Mouse (Mus musculus) small intestine, adult 2 months (tissue): Measurements from ENCODE around the gene Cemip2. TPM values are rescaled to one million over a fixed set of nuclear protein-coding genes. Genes with fewer than 3 reads are reported as not detected.

ENCODE experiments used
- H3K27ac ChIP-seq: fragments of 200-500 bp; 2 replicates; pipeline ENCODE4 v1.5.1; 2012; ENCODE audit warnings: low read depth, low read length, control low read depth, inconsistent platforms; ENCODE audit not compliant: insufficient read depth
- H3K27me3 ChIP-seq: fragments of 200-500 bp; 2 replicates; pipeline ENCODE4 v1.6.1; 2012; ENCODE audit warnings: mild to moderate bottlenecking, moderate library complexity, low read length, inconsistent platforms; ENCODE audit not compliant: control insufficient read depth, insufficient read depth
- H3K36me3 ChIP-seq: fragments of 200-500 bp; 2 replicates; pipeline ENCODE4 v1.6.1; 2012; ENCODE audit warnings: mild to moderate bottlenecking, low read length, control low read depth, inconsistent platforms; ENCODE audit not compliant: control insufficient read depth, insufficient read depth
- H3K4me1 ChIP-seq: fragments of 200-500 bp; 2 replicates; pipeline ENCODE4 v1.6.1; 2012; ENCODE audit warnings: low read length, inconsistent platforms, mixed read lengths; ENCODE audit not compliant: control insufficient read depth, insufficient read depth, insufficient read length
- H3K4me3 ChIP-seq: fragments of 200-500 bp; 2 replicates; pipeline ENCODE4 v1.5.1; 2012; ENCODE audit warnings: low read depth, mild to moderate bottlenecking, control low read depth, inconsistent platforms, low read length, moderate library complexity
- CTCF ChIP-seq: fragments of 200-500 bp; IDR thresholded peaks from 2 replicates; pipeline ENCODE4 v1.5.1; 2012; ENCODE audit warnings: low read depth, mild to moderate bottlenecking, control low read depth, inconsistent platforms, low read length, moderate library complexity, mixed read lengths; ENCODE audit not compliant: insufficient replicate concordance, insufficient read length; ENCODE audit errors: extremely low read depth
- POLR2A ChIP-seq: fragments of 200-500 bp; IDR thresholded peaks from 2 replicates; pipeline ENCODE4 v1.6.1; 2012; ENCODE audit warnings: low read depth, mild to moderate bottlenecking, control low read depth, inconsistent platforms, low read length, moderate library complexity
- WGBS: fragments of 180-500 bp; shearing (Covaris S2); methylation state at CpG from one replicate; pipeline ENCODE4 v1.1.7; 2018; 5-methylcytosine and 5-hydroxymethylcytosine counted together
- polyA plus RNA-seq: library from polyadenylated mRNA; depleted of rRNA; stranded (reverse); fragments of >200 nt; gene quantifications from 2 replicates; pipeline ENCODE4 v1.2.3, GENCODE M21; 2012

Gene Cemip2
- polyA plus RNA-seq, 1 experiment = 3.8 TPM

GRCm38 (mm10) chr19:21792587-21793175 lies 14.5 kb downstream of the Cemip2 start:
- H3K4me1 ChIP-seq = no peaks in the 10 kb centered on the region
- TF ChIP-seq POLR2A (no peak), CTCF (no peak)
- no peaks in the 10 kb centered on the region for H3K27me3 ChIP-seq

GRCm38 (mm10) chr19:21794569-21794968 lies 16.4 kb downstream of the Cemip2 start:
- peaks cover 45% of the 10 kb centered on the region for H3K36me3 ChIP-seq
- H3K27me3 ChIP-seq = no peaks in the 10 kb centered on the region
- no peak overlapping the region for H3K27ac ChIP-seq
- no peak overlapping the region for H3K4me3 ChIP-seq
- WGBS = 86% methylated on average over 3 of the region's 3 CpGs
- no peak for TF ChIP-seq CTCF
- TF ChIP-seq POLR2A = no peak
- H3K4me1 ChIP-seq = no peaks in the 10 kb centered on the region

More at GRCm38 (mm10) chr19:21792587-21793175, 14.5 kb downstream of the Cemip2 start:
- no peak overlapping the region for H3K27ac ChIP-seq
- H3K4me3 ChIP-seq = no peak overlapping the region
- H3K36me3 ChIP-seq = peaks cover 30% of the 10 kb centered on the region
- 94% methylated on average over 26 of the region's 26 CpGs for WGBS

GRCm38 (mm10) chr19:21796333-21796732 lies 18.2 kb downstream of the Cemip2 start:
- no peak overlapping the region for H3K27ac ChIP-seq
- no peaks in the 10 kb centered on the region for H3K4me1 ChIP-seq
- TF ChIP-seq POLR2A (no peak), CTCF (no peak)
- no peaks in the 10 kb centered on the region for H3K27me3 ChIP-seq
- H3K36me3 ChIP-seq = peaks cover 47% of the 10 kb centered on the region
- WGBS = 85% methylated on average over 5 of the region's 5 CpGs
- H3K4me3 ChIP-seq = no peak overlapping the region

GRCm38 (mm10) chr19:21798700-21799099 lies 20.6 kb downstream of the Cemip2 start:
- H3K4me1 ChIP-seq = no peaks in the 10 kb centered on the region
- H3K36me3 ChIP-seq = peaks cover 50% of the 10 kb centered on the region
- H3K27me3 ChIP-seq = no peaks in the 10 kb centered on the region
- H3K4me3 ChIP-seq = no peak overlapping the region
- H3K27ac ChIP-seq = no peak overlapping the region
- TF ChIP-seq POLR2A (no peak), CTCF (no peak)
- 73% methylated on average over 3 of the region's 3 CpGs for WGBS

- H3K4me3 ChIP-seq = no peak overlapping the region
- H3K27me3 ChIP-seq = no peaks in the 10 kb centered on the region
- H3K27ac ChIP-seq = peak overlapping the region; percentile 37
- WGBS = 72% methylated on average over 13 of the region's 13 CpGs
- H3K36me3 ChIP-seq = peaks cover 53% of the 10 kb centered on the region
- H3K4me1 ChIP-seq = no peaks in the 10 kb centered on the region
- TF ChIP-seq POLR2A (no peak), CTCF (no peak)
Measured at GRCm38 (mm10) chr19:21799410-21800373, 21.6 kb downstream of the Cemip2 start.

- 76% methylated on average over 8 of the region's 8 CpGs for WGBS
- peaks cover 3% of the 10 kb centered on the region; the same call in 1 of the 2 replicates for H3K4me1 ChIP-seq
- no peaks in the 10 kb centered on the region for H3K27me3 ChIP-seq
- no peak for TF ChIP-seq CTCF
- peaks cover 46% of the 10 kb centered on the region for H3K36me3 ChIP-seq
- no peak overlapping the region for H3K4me3 ChIP-seq
- no peak overlapping the region for H3K27ac ChIP-seq
Measured at GRCm38 (mm10) chr19:21804488-21804887, 26.3 kb downstream of the Cemip2 start.

- TF ChIP-seq CTCF = no peak
- TF ChIP-seq POLR2A = no peak
- Histone ChIP-seq H3K4me3 (no peak overlapping the region), H3K27ac (no peak overlapping the region), H3K4me1 (peaks cover 3% of the 10 kb centered on the region; the same call in 1 of the 2 replicates), H3K27me3 (no peaks in the 10 kb centered on the region), H3K36me3 (peaks cover 48% of the 10 kb centered on the region)
- 14% methylated on average over 3 of the region's 3 CpGs for WGBS
Measured at GRCm38 (mm10) chr19:21805305-21805704, 27.2 kb downstream of the Cemip2 start.
